Comparison of ENCODE assay signal across 8 mouse cellular contexts in the genomic region with DNA sequence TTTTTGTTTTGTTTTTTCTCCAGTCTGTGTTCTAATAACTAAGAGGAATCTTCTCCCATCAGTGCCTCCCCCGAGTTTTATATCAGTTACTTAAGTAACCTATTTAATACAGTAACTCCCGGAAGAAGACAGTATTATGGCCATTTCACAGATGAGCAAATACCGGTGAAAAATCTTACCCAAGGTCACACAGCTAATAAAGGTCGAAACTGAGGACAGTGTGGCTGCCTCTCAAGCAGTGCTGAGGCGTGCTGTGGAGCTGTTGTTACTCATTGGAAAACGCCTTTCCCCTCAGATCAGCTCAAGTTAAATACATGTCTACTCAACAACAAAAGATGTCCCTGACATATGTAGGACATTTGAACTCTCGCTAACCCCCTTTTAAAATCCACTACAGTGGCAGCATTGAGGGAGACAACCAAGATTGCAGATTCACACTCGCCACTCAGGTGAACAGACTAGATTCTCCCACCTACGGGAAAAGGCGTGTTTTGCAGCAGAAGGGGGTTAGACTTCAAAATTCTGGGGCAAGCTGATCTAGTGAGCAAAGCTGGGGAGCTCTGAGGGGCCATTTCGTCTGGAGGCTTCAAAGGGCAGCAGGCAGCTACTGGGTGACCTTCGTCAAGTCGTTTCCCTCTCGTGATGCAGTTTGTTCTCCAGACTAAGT. TPM values are rescaled to one million over a fixed set of nuclear protein-coding genes. Genes with fewer than 3 reads are reported as not detected.
A peak's percentile ranks its signal among the peaks of the same experiment; 100 is the strongest.
DNase-seq lines count a peak whose midpoint lies in the region; ATAC-seq and TF ChIP-seq lines count a peak whose summit lies in the region.

No protein-coding gene starts in this region.

- TF ChIP-seq POLR2A in testis, adult 2 months (IDR thresholded peaks at IDR 0.05; ENCODE audit: control insufficient read depth, low read depth, low read length) = no peak

- H3K36me3 ChIP-seq in testis, adult 2 months (ENCODE audit: control insufficient read depth, insufficient read depth, low read length) = no peaks in the 10 kb centered on the region
- peaks cover 28% of the 10 kb centered on the region for H3K36me3 ChIP-seq in kidney, postnatal 0 days (ENCODE audit: insufficient read depth, low read length)
- H3K36me3 ChIP-seq in neural tube, embryonic 15.5 days = peaks cover 27% of the 10 kb centered on the region

- peaks cover 6% of the 10 kb centered on the region for H3K4me1 ChIP-seq in testis, adult 2 months (ENCODE audit: control insufficient read depth, insufficient read depth, low read length)
- H3K4me1 ChIP-seq in kidney, postnatal 0 days (replicated peaks; ENCODE audit: insufficient read depth, low read length) = peaks cover 10% of the 10 kb centered on the region
- peaks cover 36% of the 10 kb centered on the region for H3K4me1 ChIP-seq in neural tube, embryonic 15.5 days

- peak overlapping the region; percentile 99 for H3K4me3 ChIP-seq in testis, adult 2 months (ENCODE audit: control insufficient read depth, low read depth, low read length)
- peak overlapping the region; percentile 97 for H3K4me3 ChIP-seq in kidney, postnatal 0 days (replicated peaks; ENCODE audit: low read depth, low read length)
- peak overlapping the region; percentile 94 for H3K4me3 ChIP-seq in neural tube, embryonic 15.5 days (replicated peaks)

- H3K27me3 ChIP-seq in testis, adult 2 months (ENCODE audit: control insufficient read depth, insufficient read depth, low read length) = no peaks in the 10 kb centered on the region
- no peaks in the 10 kb centered on the region for H3K27me3 ChIP-seq in kidney, postnatal 0 days (ENCODE audit: insufficient read depth, low read length)
- no peaks in the 10 kb centered on the region for H3K27me3 ChIP-seq in neural tube, embryonic 15.5 days (replicated peaks)

- peak overlapping the region; percentile 98 for H3K9ac ChIP-seq in kidney, postnatal 0 days (ENCODE audit: low read depth, low read length)
- peak overlapping the region; percentile 99 for H3K9ac ChIP-seq in neural tube, embryonic 15.5 days (replicated peaks)

- ATAC-seq in kidney, postnatal 0 days (replicated peaks; ENCODE audit: low FRiP score, low read depth) = no peak
- 0 out of 2 replicates have a peak, but pooled peaks have one; percentile 1 for ATAC-seq in neural tube, embryonic 15.5 days (ENCODE audit: low FRiP score)
- no peak for ATAC-seq in CD4-positive, CD25-positive, alpha-beta regulatory T cell, adult 4 months

- peak overlapping the region; percentile 96 for H3K27ac ChIP-seq in testis, adult 2 months (ENCODE audit: control insufficient read depth, insufficient read depth, low read depth, low read length)
- peak overlapping the region; percentile 86 for H3K27ac ChIP-seq in kidney, postnatal 0 days
- peak overlapping the region; percentile 92 for H3K27ac ChIP-seq in neural tube, embryonic 15.5 days (replicated peaks)

- H3K4me2 ChIP-seq in kidney, postnatal 0 days (ENCODE audit: low read length) = peak overlapping the region; percentile 85
- peak overlapping the region; percentile 90 for H3K4me2 ChIP-seq in neural tube, embryonic 15.5 days

- WGBS in kidney, postnatal 0 days = 18% methylated on average over 14 of the region's 14 CpGs
- 29% methylated on average over 14 of the region's 14 CpGs for WGBS in neural tube, embryonic 15.5 days

- H3K9me3 ChIP-seq in kidney, postnatal 0 days (replicated peaks; ENCODE audit: low read length) = no peaks in the 10 kb centered on the region
- H3K9me3 ChIP-seq in neural tube, embryonic 15.5 days (replicated peaks) = no peaks in the 10 kb centered on the region

- DNase-seq in adrenal gland, adult 2 months = peak; percentile 51
- no peak for DNase-seq in adrenal gland, adult 18-20 months (ENCODE audit: low spot score in 2 of 2)
- no peak for DNase-seq in testis, postnatal 14 days (ENCODE audit: low spot score)
- peak; percentile 31 for DNase-seq in kidney, postnatal 0 days (ENCODE audit: low spot score)
- no peak for DNase-seq in cerebellum, postnatal 14 days

- TF ChIP-seq CTCF in testis, adult 2 months (IDR thresholded peaks at IDR 0.05; ENCODE audit: control insufficient read depth, insufficient read depth, insufficient replicate concordance, low read depth, low read length) = no peak
- no peak for TF ChIP-seq CTCF in kidney, postnatal 0 days (IDR thresholded peaks at IDR 0.05; ENCODE audit: low read depth)

RNA-seq across cellular contexts. Expression of gene Ndufa6, which starts 0.9 kb away (rescaled TPM):
- total RNA-seq in adrenal gland, adult 2 months (2021) = 100 to 1,000 TPM; 454 to 511 TPM
- 169 and 274 TPM in 2 replicates for polyA plus RNA-seq in adrenal gland, adult 2 months (2012; rRNA removed)
- total RNA-seq in adrenal gland, adult 18-20 months (2021) = 100 to 1,000 TPM; 512 to 543 TPM
- polyA plus RNA-seq in testis, adult 2 months (2012; rRNA removed) = 240 and 246 TPM in 2 replicates
- 793 and 923 TPM in 2 replicates for polyA plus RNA-seq in kidney, postnatal 0 days (2015; fragmentation: Nextera tagmentation; extraction: Ambion mirVana)
- 409 and 417 TPM in 2 replicates for polyA plus RNA-seq in neural tube, embryonic 15.5 days (2015; fragmentation: Nextera tagmentation; extraction: Ambion mirVana)
- polyA plus RNA-seq in CD4-positive, CD25-positive, alpha-beta regulatory T cell, adult 4 months (2017; shearing (Covaris generic)) = 100 to 1,000 TPM; 433 to 535 TPM

RNA-seq across cellular contexts. Expression of gene Smdt1, which starts 14.5 kb away (rescaled TPM):
- total RNA-seq in adrenal gland, adult 2 months (2021) = 100 to 1,000 TPM; 187 to 197 TPM
- polyA plus RNA-seq in adrenal gland, adult 2 months (2012; rRNA removed) = 190 and 213 TPM in 2 replicates
- total RNA-seq in adrenal gland, adult 18-20 months (2021) = 100 to 1,000 TPM; 173 to 178 TPM
- 129 and 140 TPM in 2 replicates for polyA plus RNA-seq in testis, adult 2 months (2012; rRNA removed)
- 375 and 378 TPM in 2 replicates for polyA plus RNA-seq in kidney, postnatal 0 days (2015; fragmentation: Nextera tagmentation; extraction: Ambion mirVana)
- 392 and 440 TPM in 2 replicates for polyA plus RNA-seq in neural tube, embryonic 15.5 days (2015; fragmentation: Nextera tagmentation; extraction: Ambion mirVana)
- 10 to 100 TPM; 76.9 to 95.0 TPM for polyA plus RNA-seq in CD4-positive, CD25-positive, alpha-beta regulatory T cell, adult 4 months (2017; shearing (Covaris generic))

RNA-seq across cellular contexts. Expression of gene Pheta2, which starts 14.5 kb away (rescaled TPM):
- 1 to 10 TPM in 1 of 2 experiments, under 1 TPM in 1; 0.40 to 1.1 TPM for total RNA-seq in adrenal gland, adult 2 months (2021)
- 0.44 and 0.55 TPM in 2 replicates for polyA plus RNA-seq in adrenal gland, adult 2 months (2012; rRNA removed)
- 1 to 10 TPM in 1 of 2 experiments, under 1 TPM in 1; 0.46 to 1.1 TPM for total RNA-seq in adrenal gland, adult 18-20 months (2021)
- 5.0 and 5.5 TPM in 2 replicates for polyA plus RNA-seq in testis, adult 2 months (2012; rRNA removed)
- polyA plus RNA-seq in kidney, postnatal 0 days (2015; fragmentation: Nextera tagmentation; extraction: Ambion mirVana) = 7.4 and 8.4 TPM in 2 replicates
- polyA plus RNA-seq in neural tube, embryonic 15.5 days (2015; fragmentation: Nextera tagmentation; extraction: Ambion mirVana) = 2.4 and 6.6 TPM in 2 replicates
- 1 to 10 TPM; 3.4 to 5.0 TPM for polyA plus RNA-seq in CD4-positive, CD25-positive, alpha-beta regulatory T cell, adult 4 months (2017; shearing (Covaris generic))

RNA-seq across cellular contexts. Expression of gene Naga, which starts 14.5 kb away (rescaled TPM):
- total RNA-seq in adrenal gland, adult 2 months (2021) = 10 to 100 TPM; 62.8 to 64.0 TPM
- polyA plus RNA-seq in adrenal gland, adult 2 months (2012; rRNA removed) = 136 and 165 TPM in 2 replicates
- 10 to 100 TPM; 46.1 to 67.0 TPM for total RNA-seq in adrenal gland, adult 18-20 months (2021)
- polyA plus RNA-seq in testis, adult 2 months (2012; rRNA removed) = 45.3 and 48.9 TPM in 2 replicates
- 95.0 and 101 TPM in 2 replicates for polyA plus RNA-seq in kidney, postnatal 0 days (2015; fragmentation: Nextera tagmentation; extraction: Ambion mirVana)
- polyA plus RNA-seq in neural tube, embryonic 15.5 days (2015; fragmentation: Nextera tagmentation; extraction: Ambion mirVana) = 33.4 and 41.8 TPM in 2 replicates
- polyA plus RNA-seq in CD4-positive, CD25-positive, alpha-beta regulatory T cell, adult 4 months (2017; shearing (Covaris generic)) = 10 to 100 TPM; 58.4 to 70.3 TPM

RNA-seq across cellular contexts. Expression of gene Cyp2d22, which starts 26.8 kb away (rescaled TPM):
- 10 to 100 TPM; 37.9 to 39.6 TPM for total RNA-seq in adrenal gland, adult 2 months (2021)
- polyA plus RNA-seq in adrenal gland, adult 2 months (2012; rRNA removed) = 51.0 and 66.2 TPM in 2 replicates
- 10 to 100 TPM; 47.7 to 48.8 TPM for total RNA-seq in adrenal gland, adult 18-20 months (2021)
- 9.9 and 11.0 TPM in 2 replicates for polyA plus RNA-seq in testis, adult 2 months (2012; rRNA removed)
- polyA plus RNA-seq in kidney, postnatal 0 days (2015; fragmentation: Nextera tagmentation; extraction: Ambion mirVana) = 12.8 and 16.7 TPM in 2 replicates
- 2.1 and 3.3 TPM in 2 replicates for polyA plus RNA-seq in neural tube, embryonic 15.5 days (2015; fragmentation: Nextera tagmentation; extraction: Ambion mirVana)
- polyA plus RNA-seq in CD4-positive, CD25-positive, alpha-beta regulatory T cell, adult 4 months (2017; shearing (Covaris generic)) = 10 to 100 TPM; 10.7 to 12.5 TPM

Comparison
In these comparisons a context has a peak if more than half of its experiments do, and no peak if none do; other contexts are left out.
1. DNase-seq: peak in adrenal gland, adult 2 months (single experiment) and kidney, postnatal 0 days (single experiment); none in adrenal gland, adult 18-20 months (0 of 2), testis, postnatal 14 days (single experiment) and cerebellum, postnatal 14 days (0 of 2).
2. Peak in every context shown above with its lines, with median percentiles within 50 percentile points of each other: H3K27ac ChIP-seq and H3K4me3 ChIP-seq.